Mouse (Mus musculus) myocyte (in vitro differentiated cells): ENCODE data around the gene Farsa. TPM values are rescaled to one million over a fixed set of nuclear protein-coding genes. Genes with fewer than 3 reads are reported as not detected.
"Not testable (repeated sequence)": the region's sequence is repeated elsewhere in the genome, so short reads cannot be mapped to it uniquely, and the experiment has no call there.

Experiments
- H3K27me3 ChIP-seq: one replicate; pipeline ENCODE4 v1.6.1; 2011; ENCODE audit not compliant: control insufficient read depth, insufficient read depth, insufficient read length
- H3K36me3 ChIP-seq: one replicate; pipeline ENCODE4 v1.6.1; 2011; ENCODE audit not compliant: control insufficient read depth, insufficient read depth
- H3K4me2 ChIP-seq: one replicate; pipeline ENCODE4 v1.6.1; 2011; ENCODE audit warnings: low read depth, control low read depth
- H3K4me3 ChIP-seq: one replicate; pipeline ENCODE4 v1.5.1; 2011; ENCODE audit warnings: mild to moderate bottlenecking, control low read depth, moderate library complexity
- H3K79me2 ChIP-seq: one replicate; pipeline ENCODE4 v1.6.1; 2011; ENCODE audit not compliant: control insufficient read depth, insufficient read depth
- H3ac ChIP-seq: one replicate; pipeline ENCODE4 v1.6.1; 2011; ENCODE audit not compliant: control insufficient read depth, insufficient read length
- CEBPB ChIP-seq: IDR thresholded peaks from 2 replicates; pipeline ENCODE4 v1.6.1; 2011; ENCODE audit warnings: mild to moderate bottlenecking, moderate library complexity; ENCODE audit not compliant: poor library complexity, insufficient read depth, severe bottlenecking
- E2F4 ChIP-seq: IDR thresholded peaks from one replicate; pipeline ENCODE4 v1.6.1; 2011; ENCODE audit warnings: mild to moderate bottlenecking, control low read depth, moderate library complexity; ENCODE audit not compliant: insufficient read depth
- MAX ChIP-seq: IDR thresholded peaks from one replicate; pipeline ENCODE4 v1.6.1; 2011; ENCODE audit warnings: low read depth, mild to moderate bottlenecking, control low read depth
- MYOD1 ChIP-seq, 3 experiments: IDR thresholded peaks; one replicate each; pipeline ENCODE4 v1.6.1; 2011; ENCODE audit warnings: control low read depth in 2 of 3, low read depth in 2 of 3, mild to moderate bottlenecking in 2 of 3, moderate library complexity in 1 of 3; ENCODE audit not compliant: insufficient read length in 2 of 3, control insufficient read depth in 1 of 3
- MYOG ChIP-seq, 3 experiments: IDR thresholded peaks; one replicate each; pipeline ENCODE4 v1.6.1; 2011; ENCODE audit warnings: control low read depth in 2 of 3, low read depth in 2 of 3, mild to moderate bottlenecking in 2 of 3; ENCODE audit not compliant: insufficient read length in 2 of 3, control insufficient read depth in 1 of 3, insufficient read depth in 1 of 3
- POLR2A ChIP-seq: IDR thresholded peaks from one replicate; pipeline ENCODE4 v1.6.1; 2011; ENCODE audit warnings: low read depth, mild to moderate bottlenecking, control low read depth, moderate library complexity; ENCODE audit not compliant: insufficient read length
- POLR2AphosphoS2 ChIP-seq: IDR thresholded peaks from one replicate; pipeline ENCODE4 v1.6.1; 2011; ENCODE audit warnings: low read depth, control low read depth; ENCODE audit not compliant: insufficient read length
- REST ChIP-seq: IDR thresholded peaks from one replicate; pipeline ENCODE4 v1.6.1; 2011; ENCODE audit warnings: mild to moderate bottlenecking, control low read depth, moderate library complexity; ENCODE audit not compliant: insufficient read depth, insufficient read length
- SRF ChIP-seq: IDR thresholded peaks from one replicate; pipeline ENCODE4 v1.6.1; 2011; ENCODE audit warnings: low read depth; ENCODE audit not compliant: control insufficient read depth, insufficient read length
- TCF12 ChIP-seq: IDR thresholded peaks from one replicate; pipeline ENCODE4 v1.6.1; 2011; ENCODE audit warnings: mild to moderate bottlenecking, control low read depth; ENCODE audit not compliant: poor library complexity, insufficient read depth, severe bottlenecking
- TCF3 ChIP-seq: IDR thresholded peaks from one replicate; pipeline ENCODE4 v1.6.1; 2011; ENCODE audit warnings: low read depth, control low read depth; ENCODE audit not compliant: insufficient read length
- USF1 ChIP-seq: IDR thresholded peaks from one replicate; pipeline ENCODE4 v1.6.1; 2011; ENCODE audit warnings: low read depth, mild to moderate bottlenecking, control low read depth, moderate library complexity
- polyA plus RNA-seq: library from polyadenylated mRNA; unstranded; fragments of >200 nt; fragmentation: generic; extraction: Trizol; gene quantifications from one replicate; pipeline ENCODE4 v1.2.1, GENCODE M21; 2012; ENCODE audit warnings: missing spikeins

The Farsa gene
- polyA plus RNA-seq, 1 experiment = 73.3 TPM

GRCm38 (mm10) chr8:84816117-84816516 is 40.7 kb upstream of the Farsa start:
- no peak for TF ChIP-seq POLR2AphosphoS2
- no peak for TF ChIP-seq REST
- TF ChIP-seq MYOD1 (IDR thresholded peaks at IDR 0.05; ENCODE audit: control insufficient read depth in 1 of 3, insufficient read length in 2 of 3, low read depth in 2 of 3) = no peak
- no peak for TF ChIP-seq TCF3
- TF ChIP-seq MYOG (IDR thresholded peaks at IDR 0.05; ENCODE audit: control insufficient read depth in 1 of 3, insufficient read depth in 1 of 3, insufficient read length in 2 of 3, low read depth in 2 of 3) = peak in 1 of 3 experiments; percentile 31
- no peaks in the 10 kb centered on the region for H3K79me2 ChIP-seq
- H3ac ChIP-seq = no peak overlapping the region
- H3K36me3 ChIP-seq = no peaks in the 10 kb centered on the region
- peak overlapping the region; percentile 67 for H3K4me2 ChIP-seq
- H3K27me3 ChIP-seq = no peaks in the 10 kb centered on the region
- no peak overlapping the region for H3K4me3 ChIP-seq

- Histone ChIP-seq H3K4me2 (no peak within 1 kb of the TSS), H3K79me2 (no peaks in the 10 kb centered on the region), H3K36me3 (no peaks in the 10 kb centered on the region), H3K4me3 (no peak within 1 kb of the TSS), H3ac (no peak within 1 kb of the TSS), H3K27me3 (no peaks in the 10 kb centered on the region)
- no peak for TF ChIP-seq MYOD1 (IDR thresholded peaks at IDR 0.05; ENCODE audit: control insufficient read depth in 1 of 3, insufficient read length in 2 of 3, low read depth in 2 of 3)
- no peak for TF ChIP-seq TCF12
These were observed 34.1 kb upstream of the Farsa start, which contains the start of gene Dand5 for GRCm38 (mm10) chr8:84822723-84823122. Dand5 (minus strand) TSS chr8:84822823.

- no peaks in the 10 kb centered on the region for H3K36me3 ChIP-seq
- no peaks in the 10 kb centered on the region for H3K27me3 ChIP-seq
- TF ChIP-seq REST (no peak), POLR2AphosphoS2 (peak; percentile 49)
- H3K79me2 ChIP-seq = no peaks in the 10 kb centered on the region
- no peak overlapping the region for H3K4me2 ChIP-seq
- no peak overlapping the region for H3K4me3 ChIP-seq
- H3ac ChIP-seq = no peak overlapping the region
These were observed 33.1 kb upstream of the Farsa start for GRCm38 (mm10) chr8:84823653-84824052.

- H3K36me3 ChIP-seq = no peaks in the 10 kb centered on the region
- H3ac ChIP-seq = no peak overlapping the region
- H3K79me2 ChIP-seq = no peaks in the 10 kb centered on the region
- H3K4me3 ChIP-seq = no peak overlapping the region
- H3K4me2 ChIP-seq = no peak overlapping the region
- no peak for TF ChIP-seq POLR2A
- TF ChIP-seq CEBPB = no peak
- TF ChIP-seq REST = no peak
- TF ChIP-seq USF1 = no peak
- no peak for TF ChIP-seq TCF3
- no peak for TF ChIP-seq SRF
- TF ChIP-seq E2F4 = no peak
- no peak for TF ChIP-seq MYOG (IDR thresholded peaks at IDR 0.05; ENCODE audit: control insufficient read depth in 1 of 3, insufficient read depth in 1 of 3, insufficient read length in 2 of 3, low read depth in 2 of 3)
- TF ChIP-seq MAX = no peak
- TF ChIP-seq POLR2AphosphoS2 = no peak
- TF ChIP-seq TCF12 = no peak
- TF ChIP-seq MYOD1 (IDR thresholded peaks at IDR 0.05; ENCODE audit: control insufficient read depth in 1 of 3, insufficient read length in 2 of 3, low read depth in 2 of 3) = no peak
- H3K27me3 ChIP-seq = no peaks in the 10 kb centered on the region
These were observed 31.2 kb upstream of the Farsa start for GRCm38 (mm10) chr8:84825636-84826035.

GRCm38 (mm10) chr8:84826518-84826917 is 30.3 kb upstream of the Farsa start:
- not testable (repeated sequence) for H3K4me3 ChIP-seq, H3K27me3 ChIP-seq, H3K4me2 ChIP-seq, H3K79me2 ChIP-seq, H3K36me3 ChIP-seq, H3ac ChIP-seq

- TF ChIP-seq REST (no peak), POLR2AphosphoS2 (no peak), TCF12 (no peak), MAX (no peak), MYOD1 (IDR thresholded peaks at IDR 0.05; ENCODE audit: control insufficient read depth in 1 of 3, insufficient read length in 2 of 3, low read depth in 2 of 3) (no peak), USF1 (no peak), POLR2A (no peak), E2F4 (no peak), TCF3 (no peak), CEBPB (no peak), SRF (no peak), MYOG (IDR thresholded peaks at IDR 0.05; ENCODE audit: control insufficient read depth in 1 of 3, insufficient read depth in 1 of 3, insufficient read length in 2 of 3, low read depth in 2 of 3) (no peak)
- peaks cover 18% of the 10 kb centered on the region for H3K36me3 ChIP-seq
These were observed 25.3 kb upstream of the Farsa start, which contains the start of gene Gadd45gip1 for GRCm38 (mm10) chr8:84831490-84831889. Gadd45gip1 (plus strand) TSS chr8:84831522.

More at GRCm38 (mm10) chr8:84831490-84831889, 25.3 kb upstream of the Farsa start, which contains the start of gene Gadd45gip1:
- Histone ChIP-seq H3K27me3 (no peaks in the 10 kb centered on the region), H3ac (peak within 1 kb of the TSS; percentile 95), H3K4me3 (peak within 1 kb of the TSS; percentile 79), H3K4me2 (peak within 1 kb of the TSS; percentile 68), H3K79me2 (peaks cover 9% of the 10 kb centered on the region)
